ENCODE assay signal across 23 mouse cellular contexts in the genomic region with DNA sequence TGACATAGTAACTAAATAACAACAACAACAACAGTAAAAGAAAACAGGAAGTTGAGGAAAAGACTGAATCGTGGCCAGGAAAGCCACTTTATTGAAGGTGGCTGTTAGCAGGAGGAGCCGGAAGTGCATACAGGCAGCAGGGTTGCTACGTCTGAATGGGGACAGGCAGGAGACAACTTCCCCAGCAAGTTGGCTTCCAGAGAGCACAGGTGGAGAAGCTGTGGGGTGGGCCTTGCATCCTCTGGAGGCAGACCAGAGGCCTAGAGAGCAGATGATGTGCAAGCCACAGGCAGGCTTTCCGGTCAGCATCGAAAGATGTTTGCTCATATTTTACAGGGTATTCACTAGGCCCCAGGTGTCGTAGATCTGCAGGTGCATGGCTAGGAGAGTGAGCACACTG.
DNase-seq lines count a peak whose midpoint lies in the region; ATAC-seq lines count a peak whose summit lies in the region.
"Had no signal": no experiment of that assay in that cellular context is flagged by ENCODE, and none has a peak within 500 bp of the region (broad histone marks: within the 10 kb centered on the region; RNA-seq: fewer than 3 reads in every experiment).

No protein-coding gene starts in this region.

- ATAC-seq in heart, embryonic 11.5 days (replicated peaks; ENCODE audit: insufficient number of reproducible peaks, low FRiP score, low TSS enrichment): no peak
- ATAC-seq in midbrain, embryonic 14.5 days (ENCODE audit: low FRiP score, low TSS enrichment): no peak
- ATAC-seq: forebrain, embryonic 13.5 days; Patski had no signal

- no peaks in the 10 kb centered on the region for H3K9me3 ChIP-seq in heart, embryonic 11.5 days (replicated peaks; ENCODE audit: control insufficient read depth, low read length)
- H3K9me3 ChIP-seq in midbrain, embryonic 10.5 days (replicated peaks): no peaks in the 10 kb centered on the region
- H3K9me3 ChIP-seq in midbrain, embryonic 14.5 days (ENCODE audit: control insufficient read depth, low read length): no peaks in the 10 kb centered on the region
- H3K9me3 ChIP-seq: forebrain, embryonic 13.5 days; hindbrain, embryonic 12.5 days; liver, embryonic 13.5 days; neural tube, embryonic 13.5 days had no signal

- H3K27me3 ChIP-seq in heart, embryonic 11.5 days (ENCODE audit: control insufficient read depth, insufficient read depth, low read length): no peaks in the 10 kb centered on the region
- H3K27me3 ChIP-seq in midbrain, embryonic 10.5 days (ENCODE audit: low read depth, poor library complexity, severe bottlenecking): peaks cover 34% of the 10 kb centered on the region
- no peaks in the 10 kb centered on the region for H3K27me3 ChIP-seq in midbrain, embryonic 14.5 days (ENCODE audit: control insufficient read depth, insufficient read depth, low read length)
- H3K27me3 ChIP-seq: forebrain, embryonic 13.5 days had no signal

- intact Hi-C loops in heart, postnatal 10 days (cut with DNase I): no loop called here

- peaks cover 38% of the 10 kb centered on the region for H3K4me1 ChIP-seq in heart, embryonic 11.5 days (ENCODE audit: control insufficient read depth, insufficient read depth, low read length)
- H3K4me1 ChIP-seq in midbrain, embryonic 10.5 days: peaks cover 62% of the 10 kb centered on the region
- H3K4me1 ChIP-seq in midbrain, embryonic 14.5 days (ENCODE audit: control insufficient read depth, insufficient read depth, low read length): peaks cover 15% of the 10 kb centered on the region

- no peaks in the 10 kb centered on the region for H3K36me3 ChIP-seq in heart, embryonic 11.5 days (ENCODE audit: control insufficient read depth, insufficient read depth, low read length)
- H3K36me3 ChIP-seq in midbrain, embryonic 10.5 days: no peaks in the 10 kb centered on the region
- H3K36me3 ChIP-seq in midbrain, embryonic 14.5 days (ENCODE audit: control insufficient read depth, insufficient read depth, low read length): no peaks in the 10 kb centered on the region
- H3K36me3 ChIP-seq: G1E; hindbrain, embryonic 12.5 days; liver, embryonic 13.5 days; neural tube, embryonic 13.5 days had no signal

- H3K9ac ChIP-seq in heart, embryonic 11.5 days (ENCODE audit: low read depth, low read length): 0 out of 2 replicates have a peak overlapping the region, but pooled peaks have one; percentile 29
- H3K9ac ChIP-seq in midbrain, embryonic 14.5 days (replicated peaks; ENCODE audit: low read length): no peak overlapping the region
- H3K9ac ChIP-seq: forebrain, embryonic 13.5 days; hindbrain, embryonic 12.5 days; liver, embryonic 13.5 days; lung, embryonic 14.5 days; neural tube, embryonic 13.5 days had no signal

- no peak for DNase-seq in heart, postnatal 10 days
- DNase-seq in midbrain, embryonic 10.5 days (ENCODE audit: low spot score): no peak
- no peak for DNase-seq in midbrain, embryonic 14.5 days
- DNase-seq in thymus, postnatal 0 days (ENCODE audit: low spot score): peak; percentile 32
- peak; percentile 53 for DNase-seq in thymus, postnatal 4 days
- DNase-seq in right cerebral cortex, adult 18-20 months: no peak
- DNase-seq in lung, postnatal 25 days (ENCODE audit: low spot score): no peak
- DNase-seq: B cell, adult 2 months; cerebellum, adult 2 months; cerebellum, postnatal 14 days; gastrocnemius, postnatal 25 days; layer of hippocampus, adult 9-11 months; liver, embryonic 13.5 days had no signal

- H3K4me3 ChIP-seq in heart, embryonic 11.5 days (ENCODE audit: low read depth, low read length): no peak overlapping the region
- no peak overlapping the region for H3K4me3 ChIP-seq in midbrain, embryonic 10.5 days
- H3K4me3 ChIP-seq in midbrain, embryonic 14.5 days (replicated peaks; ENCODE audit: low read depth, low read length): no peak overlapping the region
- H3K4me3 ChIP-seq: erythroblast, embryonic 14.5 days; forebrain, embryonic 13.5 days; hindbrain, embryonic 12.5 days; liver, embryonic 13.5 days; myocyte; neural tube, embryonic 13.5 days had no signal

- H3K4me2 ChIP-seq in heart, embryonic 11.5 days: no peak overlapping the region
- no peak overlapping the region for H3K4me2 ChIP-seq in midbrain, embryonic 14.5 days (ENCODE audit: low read length)
- H3K4me2 ChIP-seq: forebrain, embryonic 13.5 days; lung, embryonic 14.5 days; midbrain, embryonic 11.5 days; neural tube, embryonic 13.5 days had no signal

- no peak overlapping the region for H3K27ac ChIP-seq in heart, embryonic 11.5 days (ENCODE audit: low read depth, low read length)
- H3K27ac ChIP-seq in midbrain, embryonic 10.5 days (replicated peaks): peak overlapping the region; percentile 90; the same call in 1 of the 2 replicates
- H3K27ac ChIP-seq in midbrain, embryonic 14.5 days (replicated peaks; ENCODE audit: low read depth, low read length): no peak overlapping the region
- H3K27ac ChIP-seq: forebrain, embryonic 13.5 days; neural tube, embryonic 13.5 days had no signal

- WGBS in heart, embryonic 11.5 days (ENCODE audit: insufficient replicate concordance): 79% methylated on average over 6 of the region's 6 CpGs
- WGBS in midbrain, embryonic 10.5 days: 88% methylated on average over 6 of the region's 6 CpGs
- WGBS in midbrain, embryonic 14.5 days: 92% methylated on average over 6 of the region's 6 CpGs

Comparison
In these comparisons a context has a peak if more than half of its experiments do, and no peak if none do; other contexts are left out.
1. DNase-seq: peak in thymus, postnatal 0 days (single experiment) and thymus, postnatal 4 days (single experiment); none in heart, postnatal 10 days (0 of 2), midbrain, embryonic 10.5 days (single experiment), midbrain, embryonic 14.5 days (single experiment), right cerebral cortex, adult 18-20 months (single experiment) and lung, postnatal 25 days (single experiment).